Mouse (Mus musculus): ENCODE data around the gene Tceal1.
A peak's percentile ranks its signal among the peaks of the same experiment; 100 is the strongest.
"Not testable (repeated sequence)": the region's sequence is repeated elsewhere in the genome, so short reads cannot be mapped to it uniquely, and the experiment has no call there.

Gene Tceal1

DNA sequence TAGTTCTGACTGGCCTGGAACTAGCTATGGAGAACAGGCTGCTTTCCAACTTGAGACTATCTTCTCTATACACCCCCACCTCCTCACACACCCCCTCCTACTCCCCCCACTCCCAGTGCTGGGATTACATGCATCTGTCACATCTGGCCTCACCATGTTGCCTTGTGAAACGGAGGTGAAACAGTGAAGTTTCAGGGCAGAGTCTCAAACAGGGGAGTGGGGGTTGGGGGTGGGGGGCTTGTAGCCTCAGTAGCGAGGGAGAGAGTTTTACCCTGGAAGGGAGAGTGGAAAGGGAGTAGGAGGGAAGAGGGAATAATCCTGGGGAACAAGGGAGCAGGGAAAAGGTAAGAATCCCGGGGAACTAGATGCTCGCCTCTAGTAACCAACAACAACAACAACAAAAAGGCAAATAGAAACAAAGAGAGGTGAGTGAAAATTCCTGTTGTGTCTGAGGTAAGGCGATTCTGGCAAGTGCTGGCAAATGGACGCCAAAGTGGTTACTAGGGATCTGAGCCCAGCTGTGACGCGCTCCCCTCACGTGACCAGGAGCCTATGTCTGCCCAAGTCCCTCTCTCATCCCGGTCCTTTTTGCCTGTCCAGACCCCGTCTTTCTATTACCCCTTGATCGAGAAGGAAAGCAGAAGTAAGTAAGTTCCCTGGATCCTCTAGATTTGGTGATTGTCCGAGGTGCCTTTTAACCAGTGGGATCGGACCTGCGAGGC lies at the start of gene Tceal1:
TSS of gene Tceal1 (plus strand) at position 537 of the 722 bp plus-strand sequence.
- peak; percentile 50 for DNase-seq (ENCODE audit: low spot score)

GRCm38 (mm10) chrX:136666281-136666706 lies 41.5 kb upstream of the Tceal1 start:
- DNase-seq (ENCODE audit: low spot score), result no peak

- DNase-seq (ENCODE audit: low spot score), result not testable (repeated sequence)
Measured at GRCm38 (mm10) chrX:136666762-136667464, 40.9 kb upstream of the Tceal1 start.

DNA sequence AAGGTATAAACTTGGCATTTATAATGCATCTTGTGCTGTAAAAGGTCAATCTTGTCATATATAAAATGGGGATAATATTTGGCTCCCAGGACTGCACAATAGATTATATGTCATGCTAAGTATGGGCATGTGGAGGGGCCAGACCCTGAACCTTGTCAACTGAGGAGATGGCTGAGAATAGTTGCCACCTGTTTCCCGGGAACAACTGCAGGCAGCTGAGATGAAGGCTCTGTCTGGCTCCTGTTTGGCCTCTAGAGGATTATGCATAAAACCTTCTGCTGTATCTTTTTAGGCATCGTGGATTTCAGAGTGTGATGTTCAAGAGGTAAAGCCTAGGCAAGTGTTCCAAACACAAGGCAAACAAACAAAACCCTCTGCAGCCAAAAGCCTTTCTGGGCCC lies 39.0 kb upstream of the Tceal1 start:
- no peak for DNase-seq (ENCODE audit: low spot score)

- DNase-seq (ENCODE audit: low spot score), result no peak
Measured at GRCm38 (mm10) chrX:136680989-136681388, 26.8 kb upstream of the Tceal1 start.

DNA sequence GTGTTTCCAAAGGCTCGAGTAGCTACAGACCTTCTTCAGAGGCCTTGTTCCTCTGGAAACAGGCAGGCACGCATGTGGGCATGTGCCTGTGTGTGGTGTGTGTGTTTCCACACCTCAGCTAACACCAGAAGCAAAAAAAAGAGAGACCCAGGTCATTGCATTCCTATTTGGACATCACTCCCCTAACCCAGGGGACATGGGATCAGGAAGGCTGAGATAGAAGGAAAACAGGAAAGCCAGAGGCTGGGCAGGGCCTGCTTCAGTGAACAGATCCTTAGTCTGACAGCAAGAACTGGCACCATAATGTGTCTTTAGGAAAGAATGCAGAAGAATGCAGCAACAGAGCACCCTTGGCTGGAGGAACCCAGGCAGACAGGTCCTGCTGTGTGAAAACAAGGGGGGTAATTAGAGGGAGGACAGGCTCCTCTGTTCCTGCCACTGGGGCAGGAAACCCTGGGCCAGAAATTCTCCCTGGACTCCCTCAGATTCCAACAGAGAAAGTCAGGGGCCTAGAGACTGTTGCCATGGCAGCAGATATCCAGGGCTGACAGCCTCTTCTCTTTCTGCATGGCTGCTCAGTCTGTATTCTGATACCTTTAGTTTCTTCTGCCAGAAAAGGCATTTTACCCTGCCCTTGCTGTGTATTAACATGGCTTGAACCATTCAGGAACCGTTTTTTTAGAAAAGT lies 16.0 kb upstream of the Tceal1 start:
- not testable (repeated sequence) for DNase-seq (ENCODE audit: low spot score)

DNA sequence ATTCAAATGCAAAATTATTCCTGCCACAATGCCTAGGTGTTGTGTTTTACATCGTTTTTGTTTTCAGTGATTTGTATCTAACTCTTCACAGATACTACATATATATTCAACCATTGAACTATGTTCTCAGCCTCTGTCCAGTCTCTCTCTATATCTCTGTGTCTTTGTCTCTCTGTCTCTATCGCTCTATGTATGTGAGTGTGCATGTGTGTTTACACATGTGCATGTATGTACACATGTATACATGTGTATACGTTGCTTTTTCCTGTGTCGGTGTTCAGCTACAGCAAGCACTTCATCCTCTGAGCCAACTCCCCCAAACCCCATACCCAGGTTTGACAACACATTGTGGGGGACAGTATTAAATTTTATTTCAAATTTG lies 15.5 kb upstream of the Tceal1 start:
- no peak for DNase-seq (ENCODE audit: low spot score)

- no peak for DNase-seq (ENCODE audit: low spot score)
Measured at GRCm38 (mm10) chrX:136693196-136693595, 14.6 kb upstream of the Tceal1 start.

GRCm38 (mm10) chrX:136708168-136708681 lies 443 bp downstream of the Tceal1 start:
- DNase-seq (ENCODE audit: low spot score), result peak; percentile 12

DNA sequence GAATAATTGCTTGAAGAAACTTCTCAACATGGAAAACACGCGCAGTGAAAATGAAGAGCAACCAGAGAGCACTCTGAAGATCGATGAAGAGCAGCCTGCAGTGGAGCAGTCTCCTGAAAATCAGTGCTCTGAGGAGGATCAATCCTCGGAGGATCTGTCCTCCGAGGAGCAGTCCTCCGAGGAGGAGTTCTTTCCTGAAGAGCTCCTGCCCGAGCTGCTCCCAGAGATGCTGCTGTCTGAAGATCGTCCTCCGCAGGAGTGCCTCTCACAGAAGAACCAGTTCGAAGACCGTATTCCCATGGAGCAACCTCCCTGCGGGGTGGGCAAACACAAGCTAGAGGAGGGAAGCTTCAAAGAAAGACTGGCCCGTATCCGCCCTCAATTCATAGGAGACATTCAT lies 1.0 kb downstream of the Tceal1 start:
- no peak for DNase-seq (ENCODE audit: low spot score)

DNA sequence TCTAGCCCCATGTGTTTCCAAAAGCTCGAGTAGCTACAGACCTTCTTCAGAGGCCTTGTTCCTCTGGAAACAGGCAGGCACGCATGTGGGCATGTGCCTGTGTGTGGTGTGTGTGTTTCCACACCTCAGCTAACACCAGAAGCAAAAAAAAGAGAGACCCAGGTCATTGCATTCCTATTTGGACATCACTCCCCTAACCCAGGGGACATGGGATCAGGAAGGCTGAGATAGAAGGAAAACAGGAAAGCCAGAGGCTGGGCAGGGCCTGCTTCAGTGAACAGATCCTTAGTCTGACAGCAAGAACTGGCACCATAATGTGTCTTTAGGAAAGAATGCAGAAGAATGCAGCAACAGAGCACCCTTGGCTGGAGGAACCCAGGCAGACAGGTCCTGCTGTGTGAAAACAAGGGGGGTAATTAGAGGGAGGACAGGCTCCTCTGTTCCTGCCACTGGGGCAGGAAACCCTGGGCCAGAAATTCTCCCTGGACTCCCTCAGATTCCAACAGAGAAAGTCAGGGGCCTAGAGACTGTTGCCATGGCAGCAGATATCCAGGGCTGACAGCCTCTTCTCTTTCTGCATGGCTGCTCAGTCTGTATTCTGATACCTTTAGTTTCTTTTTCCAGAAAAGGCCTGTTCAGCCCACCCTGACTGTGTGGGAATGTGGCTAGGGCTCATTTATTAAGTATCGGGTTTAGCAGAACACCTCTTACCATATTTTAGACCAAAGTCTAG lies 7.1 kb downstream of the Tceal1 start:
- DNase-seq (ENCODE audit: low spot score), result not testable (repeated sequence)

GRCm38 (mm10) chrX:136732016-136732415 lies 24.2 kb downstream of the Tceal1 start:
- DNase-seq (ENCODE audit: low spot score), result no peak

DNA sequence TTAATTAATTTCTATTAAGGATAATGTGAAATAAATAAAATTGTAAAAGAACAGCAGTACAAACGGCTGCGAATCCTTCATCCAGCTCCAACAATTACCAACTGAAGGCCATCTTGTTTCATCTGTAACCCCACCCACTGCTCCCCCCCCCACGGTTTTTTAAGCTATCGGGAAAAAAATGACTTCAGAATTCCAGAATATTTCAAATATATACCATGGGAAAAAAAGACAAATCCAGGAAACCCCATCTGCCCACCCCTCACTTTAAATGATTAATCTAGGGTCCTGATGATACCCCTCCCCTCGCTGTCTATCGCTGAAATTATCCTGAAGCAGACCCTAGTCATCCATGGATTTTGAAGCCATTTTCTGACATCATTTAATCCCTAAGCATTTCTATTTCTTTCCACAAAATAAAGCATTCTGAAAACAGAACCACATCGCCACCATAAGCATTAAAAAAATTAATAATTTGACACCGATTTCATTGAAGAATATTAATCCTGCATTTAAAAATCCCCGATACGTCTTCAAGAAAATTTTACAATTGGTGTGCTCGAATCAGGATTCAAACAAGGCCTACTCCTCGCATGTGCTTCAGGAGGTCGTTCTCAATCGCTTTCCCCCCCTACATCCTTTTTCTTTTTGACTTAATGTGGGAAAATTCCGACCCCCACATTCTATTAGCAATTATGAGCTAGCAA lies 32.5 kb downstream of the Tceal1 start:
- peak; percentile 39 for DNase-seq (ENCODE audit: low spot score)

DNA sequence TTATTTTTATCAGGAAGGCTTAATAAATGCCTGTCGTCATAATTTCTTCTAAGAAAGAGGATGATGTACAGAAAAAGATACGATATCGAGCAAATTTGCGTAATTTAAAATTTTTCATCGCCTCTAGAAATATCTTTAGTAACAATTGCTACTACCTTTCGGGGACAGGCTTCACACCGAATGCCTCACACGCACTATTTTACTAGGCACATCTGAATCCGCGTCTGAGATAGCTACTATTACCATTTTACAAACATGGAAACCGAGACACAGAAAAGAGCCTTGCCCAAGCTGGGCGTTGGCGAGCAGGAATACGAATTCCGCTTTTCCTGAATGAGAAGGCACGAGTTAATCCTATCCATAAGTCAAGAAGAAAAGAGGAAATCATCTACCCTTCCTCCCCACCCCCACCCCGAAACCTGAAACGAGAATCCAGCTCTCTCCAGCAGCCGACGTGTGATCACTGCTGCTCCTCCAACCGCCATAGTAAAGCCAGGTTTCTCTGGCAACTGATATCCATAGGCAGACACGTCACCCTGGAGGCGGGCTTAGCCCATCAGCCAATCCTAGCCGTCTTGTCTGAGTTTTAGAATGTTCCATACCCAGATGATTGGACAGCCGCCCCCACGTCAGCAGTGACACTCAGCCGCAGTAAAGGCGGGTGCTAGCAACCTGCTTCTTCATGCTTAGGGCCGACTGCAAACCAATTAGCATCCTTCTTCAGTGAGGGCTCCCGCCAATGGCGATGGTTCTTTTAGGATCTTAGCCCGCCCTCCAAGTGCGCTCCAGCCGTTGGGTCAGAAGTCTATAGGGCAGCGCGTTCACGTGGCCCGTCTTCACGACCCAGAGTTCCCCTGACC lies 33.2 kb downstream of the Tceal1 start:
- DNase-seq (ENCODE audit: low spot score), result peak; percentile 95

DNA sequence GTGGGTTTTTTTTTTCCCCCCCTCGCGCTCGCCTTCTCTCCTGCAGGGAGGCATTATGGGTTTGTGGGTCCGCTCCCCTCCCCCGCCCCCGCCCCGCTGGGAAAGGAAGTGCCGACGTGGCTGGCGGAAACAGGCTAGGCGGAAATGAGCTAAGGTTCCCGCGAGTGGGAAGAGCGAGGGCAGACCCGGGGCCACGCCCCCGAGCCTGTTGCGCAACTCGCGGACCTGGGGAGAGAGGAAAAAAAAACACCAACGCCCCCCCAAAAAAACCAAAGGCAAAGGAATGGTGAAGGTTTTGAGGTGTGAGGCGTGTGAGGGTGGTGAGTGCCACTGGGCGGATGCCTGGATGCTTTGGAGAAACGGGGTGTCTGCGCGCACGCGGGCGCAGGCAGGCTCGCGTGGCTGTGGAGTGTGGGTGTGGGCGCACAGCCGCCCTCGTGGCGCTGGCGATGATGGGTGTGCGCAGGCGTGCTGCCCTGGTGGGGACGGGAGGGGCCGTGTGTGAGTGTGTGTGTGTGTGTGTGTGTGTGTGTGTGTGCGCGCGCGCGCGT lies 33.9 kb downstream of the Tceal1 start:
- peak; percentile 83 for DNase-seq (ENCODE audit: low spot score)

- DNase-seq (ENCODE audit: low spot score), result no peak
Measured at GRCm38 (mm10) chrX:136742241-136742640, 34.5 kb downstream of the Tceal1 start.

GRCm38 (mm10) chrX:136742661-136743103 lies 34.9 kb downstream of the Tceal1 start:
- DNase-seq (ENCODE audit: low spot score), result peak; percentile 78

DNA sequence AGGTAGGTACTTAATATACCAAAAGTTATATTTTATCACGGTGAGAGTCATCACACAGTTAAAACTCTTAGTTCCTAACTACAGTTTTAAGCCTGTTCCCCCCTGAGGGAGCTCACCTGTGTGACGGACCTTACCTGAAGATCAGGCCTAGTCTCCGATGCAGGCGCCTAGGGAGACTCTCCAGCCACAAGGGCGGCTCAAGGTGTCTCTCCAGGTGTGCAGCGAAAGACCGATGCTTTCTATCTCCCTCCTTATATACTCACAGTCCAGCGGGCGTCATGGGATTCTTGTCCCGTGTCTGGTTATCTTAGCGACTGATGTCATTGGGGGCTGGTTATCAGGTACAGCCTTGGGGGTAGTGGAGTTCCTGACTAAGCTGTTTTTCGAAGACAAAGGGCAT lies 35.7 kb downstream of the Tceal1 start, which contains the start of gene Morf4l2:
TSS of gene Morf4l2 (minus strand) at position 232 of the 400 bp plus-strand sequence.
- no peak for DNase-seq (ENCODE audit: low spot score)

GRCm38 (mm10) chrX:136744663-136745062 lies 36.9 kb downstream of the Tceal1 start:
- DNase-seq (ENCODE audit: low spot score), result peak; percentile 5

DNA sequence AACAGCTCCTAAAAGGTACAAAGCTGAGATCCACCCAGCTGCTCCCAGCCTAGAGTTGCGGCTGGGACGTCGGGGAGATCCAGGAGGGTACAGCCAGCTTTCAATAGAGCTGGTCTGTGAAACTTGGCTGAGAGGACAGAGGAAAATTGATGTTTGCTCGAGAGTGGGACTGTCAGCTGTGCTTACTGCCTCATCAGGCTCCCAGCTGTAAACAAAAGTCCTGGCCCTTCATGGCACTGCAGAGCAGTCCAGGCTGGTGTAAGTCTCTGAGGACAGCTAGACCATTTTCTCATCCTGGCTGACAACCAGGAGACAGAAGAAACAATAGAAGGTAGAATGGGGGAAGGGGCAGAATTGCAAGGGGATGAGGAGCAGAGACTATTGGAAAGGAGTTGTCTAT lies 41.5 kb downstream of the Tceal1 start:
- DNase-seq (ENCODE audit: low spot score), result no peak

Measured in MN1 (cell line).